Mouse (Mus musculus) regulatory T cell (primary cell): ENCODE measurements around the gene Fcgr3.

ENCODE experiments used
- in situ Hi-C: fragments of 300-600 bp; cut with MboI, MseI; formaldehyde crosslinking; loops from one replicate; pipeline ENCODE4 v1.15.1; 2025; ENCODE audit warnings: high pct_unique_total_duplicates

The Fcgr3 gene

GRCm38 (mm10) chr1:171017468-171018158 is 47.1 kb downstream of the Fcgr3 start:
- in situ Hi-C loops = no loop called here

DNA sequence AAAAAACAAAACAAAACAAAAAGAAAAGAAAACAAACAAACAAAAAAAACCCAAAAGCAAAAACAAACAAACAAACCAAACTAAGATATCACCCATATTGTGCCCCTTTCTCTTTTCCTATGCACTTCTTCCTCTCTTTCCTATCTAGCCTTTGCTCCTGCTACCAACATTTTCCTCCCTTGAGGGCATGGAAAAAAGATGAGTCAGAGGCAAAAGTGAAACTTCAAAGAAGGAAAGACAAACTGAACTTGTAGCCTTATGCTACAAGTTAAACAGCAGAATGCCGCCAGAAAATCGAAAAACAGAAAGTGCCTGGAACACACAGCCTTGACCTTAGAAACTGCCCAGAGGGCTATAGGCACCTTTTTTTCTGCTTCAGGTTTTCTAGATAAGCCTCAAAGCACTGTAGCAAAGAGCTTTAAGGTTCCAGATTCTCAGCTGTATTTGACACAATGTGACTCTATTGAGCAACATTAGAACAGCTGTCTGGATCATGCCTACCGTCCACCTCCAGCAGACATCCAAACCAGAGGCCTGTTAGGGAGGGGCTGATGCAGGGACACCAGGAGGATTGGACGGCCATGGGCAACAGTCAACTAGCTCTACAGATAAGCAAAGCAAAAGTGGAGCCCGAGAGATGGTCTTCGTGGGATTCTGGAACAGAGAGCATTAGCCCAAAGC is 47.9 kb downstream of the Fcgr3 start:
- in situ Hi-C loops = no loop called here

DNA sequence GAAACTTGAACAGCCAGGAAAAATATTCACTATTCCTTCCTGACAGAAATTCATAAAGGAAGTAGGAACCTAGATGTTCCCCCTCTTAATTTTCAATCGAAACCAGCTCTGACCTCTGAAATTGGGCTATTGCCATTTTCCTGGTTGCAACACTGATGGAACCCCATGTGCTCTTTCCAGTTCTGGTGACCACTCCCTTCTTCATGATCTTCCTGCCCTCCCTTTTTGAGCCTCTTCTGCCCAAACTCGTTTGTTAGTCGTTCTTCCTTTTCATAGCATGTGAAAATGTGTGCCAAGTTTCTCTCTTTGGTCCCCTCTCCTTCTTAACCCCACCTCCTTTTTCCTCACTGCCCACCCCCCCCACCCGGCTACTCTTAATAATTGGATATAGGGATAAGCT is 53.0 kb downstream of the Fcgr3 start:
- in situ Hi-C loops = no loop called here

DNA sequence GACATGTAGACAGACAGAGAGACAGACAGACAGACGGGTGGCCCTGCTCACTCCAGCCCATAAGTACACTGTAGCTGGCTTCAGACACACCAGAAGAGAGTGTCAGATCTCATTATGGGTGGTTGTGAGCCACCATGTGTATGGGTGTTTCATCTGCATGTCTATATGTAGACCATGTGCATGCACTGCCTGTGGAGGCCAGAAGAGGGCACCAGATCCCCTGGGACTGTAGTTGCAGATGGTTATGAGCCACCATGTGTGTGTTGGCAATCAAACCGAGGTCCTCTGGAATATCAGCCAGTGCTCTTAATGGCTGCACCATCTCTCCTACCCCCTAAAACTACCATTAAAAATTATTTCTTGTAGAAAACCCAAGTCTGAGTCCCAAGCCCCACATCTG is 57.8 kb downstream of the Fcgr3 start:
- in situ Hi-C loops = no loop called here

GRCm38 (mm10) chr1:171006335-171006734 is 58.4 kb downstream of the Fcgr3 start:
- in situ Hi-C loops = no loop called here

GRCm38 (mm10) chr1:171005586-171005985 is 59.1 kb downstream of the Fcgr3 start:
- in situ Hi-C loops = no loop called here

DNA sequence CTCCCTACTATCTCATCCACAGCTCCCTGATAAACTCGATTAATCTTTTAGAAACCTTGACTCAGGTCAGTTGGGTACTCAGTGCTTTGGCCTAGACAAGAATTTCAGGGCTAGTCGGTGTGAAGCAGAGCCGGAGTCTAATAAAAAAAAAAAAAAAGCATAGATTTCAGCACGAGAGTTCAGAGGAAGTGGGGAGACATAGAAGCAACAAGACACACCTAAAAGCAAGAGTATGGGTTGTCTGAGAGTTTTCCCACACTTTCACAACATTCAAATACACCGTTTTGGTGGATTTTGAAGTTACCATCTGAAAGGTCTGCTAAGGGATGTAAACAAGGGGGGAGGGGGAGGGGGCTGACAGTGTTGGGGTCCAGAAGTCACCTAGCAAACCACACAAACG is 59.7 kb downstream of the Fcgr3 start:
- in situ Hi-C loops = no loop called here
